Mouse (Mus musculus): ENCODE measurements around the gene Pnck.

The Pnck gene

GRCm38 (mm10) chrX:73659575-73660283, at the start of gene Pnck:
TSS of gene Pnck (minus strand) at chrX:73660117.
- DNase-seq (ENCODE audit: low read depth, low spot score), result no peak

- DNase-seq (ENCODE audit: low read depth, low spot score), result no peak
These were observed 40.6 kb upstream of the Pnck start for GRCm38 (mm10) chrX:73700472-73700871.

- DNase-seq (ENCODE audit: low read depth, low spot score), result no peak
These were observed 31.2 kb upstream of the Pnck start for GRCm38 (mm10) chrX:73690917-73691629.

- DNase-seq (ENCODE audit: low read depth, low spot score), result no peak
These were observed 25.7 kb upstream of the Pnck start for GRCm38 (mm10) chrX:73685629-73686028.

GRCm38 (mm10) chrX:73684978-73685377, 25.1 kb upstream of the Pnck start:
- DNase-seq (ENCODE audit: low read depth, low spot score), result no peak

- no peak for DNase-seq (ENCODE audit: low read depth, low spot score)
These were observed 24.2 kb upstream of the Pnck start for GRCm38 (mm10) chrX:73684156-73684555.

GRCm38 (mm10) chrX:73676668-73677067, 16.8 kb upstream of the Pnck start:
- DNase-seq (ENCODE audit: low read depth, low spot score), result no peak

GRCm38 (mm10) chrX:73675231-73675630, 15.3 kb upstream of the Pnck start:
- no peak for DNase-seq (ENCODE audit: low read depth, low spot score)

- no peak for DNase-seq (ENCODE audit: low read depth, low spot score)
These were observed 14.2 kb upstream of the Pnck start for GRCm38 (mm10) chrX:73673968-73674661.

- no peak for DNase-seq (ENCODE audit: low read depth, low spot score)
These were observed 13.7 kb upstream of the Pnck start for GRCm38 (mm10) chrX:73673619-73673967.

- no peak for DNase-seq (ENCODE audit: low read depth, low spot score)
These were observed 13.1 kb upstream of the Pnck start, which contains the start of gene Slc6a8 for GRCm38 (mm10) chrX:73672879-73673618. TSS of gene Slc6a8 (plus strand) at chrX:73673150.

GRCm38 (mm10) chrX:73672031-73672431, 12.1 kb upstream of the Pnck start:
- DNase-seq (ENCODE audit: low read depth, low spot score), result peak; percentile 67

- no peak for DNase-seq (ENCODE audit: low read depth, low spot score)
These were observed 3.2 kb upstream of the Pnck start for GRCm38 (mm10) chrX:73663143-73663542.

- no peak for DNase-seq (ENCODE audit: low read depth, low spot score)
These were observed 358 bp upstream of the Pnck start for GRCm38 (mm10) chrX:73660284-73660665.

GRCm38 (mm10) chrX:73658936-73659574, 862 bp downstream of the Pnck start:
- no peak for DNase-seq (ENCODE audit: low read depth, low spot score)

- DNase-seq (ENCODE audit: low read depth, low spot score), result no peak
These were observed 1.5 kb downstream of the Pnck start for GRCm38 (mm10) chrX:73658391-73658790.

GRCm38 (mm10) chrX:73655529-73655928, 4.4 kb downstream of the Pnck start:
- no peak for DNase-seq (ENCODE audit: low read depth, low spot score)

GRCm38 (mm10) chrX:73654177-73654576, 5.7 kb downstream of the Pnck start:
- DNase-seq (ENCODE audit: low read depth, low spot score), result peak; percentile 66

- DNase-seq (ENCODE audit: low read depth, low spot score), result no peak
These were observed 6.5 kb downstream of the Pnck start for GRCm38 (mm10) chrX:73653392-73653791.

- no peak for DNase-seq (ENCODE audit: low read depth, low spot score)
These were observed 9.0 kb downstream of the Pnck start for GRCm38 (mm10) chrX:73650869-73651268.

- DNase-seq (ENCODE audit: low read depth, low spot score), result no peak
These were observed 14.8 kb downstream of the Pnck start for GRCm38 (mm10) chrX:73645121-73645520.

All from retina, postnatal 7 days (tissue).